Mouse (Mus musculus) left cerebral cortex, postnatal 10 days (tissue): Measurements from ENCODE around the gene Syde2. TPM values are rescaled to one million over a fixed set of nuclear protein-coding genes. Genes with fewer than 3 reads are reported as not detected.

Experiments
- DNase-seq, 2 experiments: peaks; one replicate each; pipeline ENCODE4 v3.0.0; 2021 to 2022; ENCODE audit warnings: low spot score in 2 of 2, mixed read lengths in 1 of 2; ENCODE audit errors: extremely low spot score in 1 of 2
- intact Hi-C: fragments of 180-260 bp; cut with DNase I; formaldehyde crosslinking; loops from one replicate; pipeline ENCODE4 v1.15.1; 2025
- total RNA-seq, 2 experiments: library from RNA; stranded (reverse); gene quantifications; 2 replicates each; pipeline ENCODE4 v1.2.3; 2021

Syde2 gene
- total RNA-seq, 2 experiments from 2014 or later: 3.1 to 4.3 TPM

GRCm38 (mm10) chr3:146004347-146005051, 16.8 kb downstream of the Syde2 start:
- intact Hi-C loops: no loop called here
- DNase-seq: no peak

- intact Hi-C loops: no loop called here
Observed at GRCm38 (mm10) chr3:146007872-146008271, 20.2 kb downstream of the Syde2 start.

GRCm38 (mm10) chr3:146009859-146010645, 22.4 kb downstream of the Syde2 start:
- no peak for DNase-seq
- intact Hi-C loops: no loop called here

More at GRCm38 (mm10) chr3:146007872-146008271, 20.2 kb downstream of the Syde2 start:
- no peak for DNase-seq

GRCm38 (mm10) chr3:146010751-146011150, 23.1 kb downstream of the Syde2 start:
- intact Hi-C loops: no loop called here
- DNase-seq: no peak

- no peak for DNase-seq
- intact Hi-C loops: no loop called here
Observed at GRCm38 (mm10) chr3:146011544-146012218, 24.0 kb downstream of the Syde2 start.

GRCm38 (mm10) chr3:146013490-146013889, 25.8 kb downstream of the Syde2 start:
- intact Hi-C loops: no loop called here
- DNase-seq: no peak

- DNase-seq: no peak
- intact Hi-C loops: no loop called here
Observed at GRCm38 (mm10) chr3:146014321-146014720, 26.7 kb downstream of the Syde2 start.

- intact Hi-C loops: no loop called here
- DNase-seq: no peak
Observed at GRCm38 (mm10) chr3:146016979-146017378, 29.3 kb downstream of the Syde2 start.

- intact Hi-C loops: no loop called here
- DNase-seq: peak in 1 of 2 experiments; percentile 29
Observed at GRCm38 (mm10) chr3:146017521-146017920, 29.9 kb downstream of the Syde2 start.

GRCm38 (mm10) chr3:146022232-146022631, 34.6 kb downstream of the Syde2 start:
- intact Hi-C loops: no loop called here
- no peak for DNase-seq

- intact Hi-C loops: no loop called here
- DNase-seq: no peak
Observed at GRCm38 (mm10) chr3:146024746-146025145, 37.1 kb downstream of the Syde2 start.

GRCm38 (mm10) chr3:146025499-146025898, 37.8 kb downstream of the Syde2 start:
- no peak for DNase-seq
- intact Hi-C loops: no loop called here

- DNase-seq: no peak
- intact Hi-C loops: no loop called here
Observed at GRCm38 (mm10) chr3:146027116-146027515, 39.4 kb downstream of the Syde2 start.

- intact Hi-C loops: no loop called here
- no peak for DNase-seq
Observed at GRCm38 (mm10) chr3:146028406-146028805, 40.7 kb downstream of the Syde2 start.

GRCm38 (mm10) chr3:146029234-146029633, 41.6 kb downstream of the Syde2 start:
- intact Hi-C loops: no loop called here
- DNase-seq: no peak

GRCm38 (mm10) chr3:146030255-146030836, 42.7 kb downstream of the Syde2 start:
- DNase-seq: no peak
- intact Hi-C loops: no loop called here

- intact Hi-C loops: no loop called here
- DNase-seq: no peak
Observed at GRCm38 (mm10) chr3:146032976-146033375, 45.3 kb downstream of the Syde2 start.

- intact Hi-C loops: no loop called here
- DNase-seq: no peak
Observed at GRCm38 (mm10) chr3:146037906-146038305, 50.2 kb downstream of the Syde2 start.

GRCm38 (mm10) chr3:146039132-146039903, 51.6 kb downstream of the Syde2 start:
- intact Hi-C loops: no loop called here
- no peak for DNase-seq
